Mouse (Mus musculus) CH12.LX (cell line): ENCODE data around the gene Rab4a. TPM values are rescaled to one million over a fixed set of nuclear protein-coding genes. Genes with fewer than 3 reads are reported as not detected.

Experiments used
- DNase-seq: peaks from one replicate; pipeline ENCODE4 v3.0.0-alpha.2; 2013; ENCODE audit errors: extremely low read depth
- H3K27ac ChIP-seq: 2 replicates; pipeline ENCODE4 v1.5.1; 2012; ENCODE audit warnings: low read depth, mild to moderate bottlenecking, control low read depth, moderate library complexity; ENCODE audit not compliant: insufficient read depth
- H3K27me3 ChIP-seq: replicated peaks from 2 replicates; pipeline ENCODE3; 2012; ENCODE audit warnings: inconsistent platforms
- H3K36me3 ChIP-seq, 2 experiments: replicated peaks in 1 of 2; 2 replicates each; pipeline versions ENCODE3 to v1.6.1; 2012; ENCODE audit warnings: inconsistent platforms in 1 of 2, low read length in 1 of 2, mild to moderate bottlenecking in 1 of 2, mixed read lengths in 1 of 2, moderate library complexity in 1 of 2; ENCODE audit not compliant: control insufficient read depth in 1 of 2, insufficient read depth in 1 of 2
- H3K4me1 ChIP-seq, 2 experiments: 2 replicates each; pipeline ENCODE4 v1.6.1; 2012; ENCODE audit warnings: inconsistent platforms in 1 of 2, moderate library complexity in 1 of 2; ENCODE audit not compliant: insufficient read depth in 2 of 2, control insufficient read depth in 1 of 2
- H3K4me2 ChIP-seq: 2 replicates; pipeline ENCODE4 v1.6.1; 2012; ENCODE audit warnings: low read depth, mild to moderate bottlenecking, control low read depth; ENCODE audit not compliant: poor library complexity, insufficient read depth, severe bottlenecking
- H3K4me3 ChIP-seq, 3 experiments: fragments of 150-350 bp in 1 of 3; sonication (generic) in 1 of 3; replicated peaks in 1 of 3; 2 replicates each; pipeline versions ENCODE3 to v1.5.1; 2011 to 2012; ENCODE audit warnings: low read depth in 2 of 3, low read length in 2 of 3, mild to moderate bottlenecking in 2 of 3, moderate library complexity in 2 of 3, control low read depth in 1 of 3, improper control_type of control experiment in 1 of 3, inconsistent platforms in 1 of 3, mixed read lengths in 1 of 3; ENCODE audit not compliant: poor library complexity in 1 of 3
- H3K79me2 ChIP-seq: replicated peaks from 2 replicates; pipeline ENCODE4 v1.6.1; 2012; ENCODE audit warnings: mild to moderate bottlenecking, moderate library complexity; ENCODE audit not compliant: control insufficient read depth, poor library complexity, insufficient read depth, severe bottlenecking; ENCODE audit errors: extremely low read depth
- H3K9ac ChIP-seq: 2 replicates; pipeline ENCODE4 v1.6.1; 2012; ENCODE audit warnings: low read depth, mild to moderate bottlenecking, control low read depth, moderate library complexity; ENCODE audit not compliant: insufficient read depth
- H3K9me3 ChIP-seq: replicated peaks from 2 replicates; pipeline ENCODE3; 2012; ENCODE audit warnings: low read length, inconsistent platforms, mixed read lengths
- BHLHE40 ChIP-seq: IDR thresholded peaks from 2 replicates; pipeline ENCODE4 v1.6.1; 2011; ENCODE audit warnings: mild to moderate bottlenecking, low read depth, low read length, improper control_type of control experiment
- CHD1 ChIP-seq: IDR thresholded peaks from 2 replicates; pipeline ENCODE4 v1.6.1; 2012; ENCODE audit warnings: low read depth, low read length, improper control_type of control experiment, inconsistent platforms
- CHD2 ChIP-seq: IDR thresholded peaks from 2 replicates; pipeline ENCODE4 v1.6.1; 2011; ENCODE audit warnings: low read length, improper control_type of control experiment
- EP300 ChIP-seq: IDR thresholded peaks from 2 replicates; pipeline ENCODE4 v1.6.1; 2011; ENCODE audit warnings: low read length, improper control_type of control experiment
- GABPA ChIP-seq: IDR thresholded peaks from 2 replicates; pipeline ENCODE4 v1.6.1; 2012; ENCODE audit warnings: low read depth, low read length, improper control_type of control experiment, inconsistent platforms; ENCODE audit not compliant: insufficient replicate concordance
- IRF4 ChIP-seq: IDR thresholded peaks from 2 replicates; pipeline ENCODE4 v1.6.1; 2014; ENCODE audit warnings: low read depth, mild to moderate bottlenecking, inconsistent platforms, low read length, improper control_type of control experiment
- JUN ChIP-seq: IDR thresholded peaks from 2 replicates; pipeline ENCODE4 v1.6.1; 2011; ENCODE audit warnings: low read depth, mild to moderate bottlenecking, low read length, improper control_type of control experiment, moderate library complexity; ENCODE audit not compliant: insufficient read depth
- KAT2A ChIP-seq: IDR thresholded peaks from 2 replicates; pipeline ENCODE4 v1.6.1; 2012; ENCODE audit warnings: low read length, improper control_type of control experiment, inconsistent platforms; ENCODE audit not compliant: insufficient replicate concordance
- MAFK ChIP-seq: IDR thresholded peaks from 2 replicates; pipeline ENCODE4 v1.6.1; 2011; ENCODE audit warnings: low read length, improper control_type of control experiment; ENCODE audit not compliant: insufficient replicate concordance
- MAZ ChIP-seq: IDR thresholded peaks from 2 replicates; pipeline ENCODE4 v1.6.1; 2012; ENCODE audit warnings: low read depth, mild to moderate bottlenecking, inconsistent platforms, low read length, improper control_type of control experiment, moderate library complexity
- MXI1 ChIP-seq: IDR thresholded peaks from 2 replicates; pipeline ENCODE4 v1.6.1; 2011; ENCODE audit warnings: mild to moderate bottlenecking, low read depth, low read length, improper control_type of control experiment
- NRF1 ChIP-seq: IDR thresholded peaks from 2 replicates; pipeline ENCODE4 v1.6.1; 2014; ENCODE audit warnings: low read depth, mild to moderate bottlenecking, inconsistent platforms, low read length, improper control_type of control experiment, moderate library complexity
- PAX5 ChIP-seq: IDR thresholded peaks from 2 replicates; pipeline ENCODE4 v1.6.1; 2012; ENCODE audit warnings: low read length, inconsistent platforms, mixed read lengths
- POLR2A ChIP-seq: IDR thresholded peaks from 2 replicates; pipeline ENCODE4 v1.6.1; 2011; ENCODE audit warnings: low read depth, mild to moderate bottlenecking, improper control_type of control experiment, low read length
- RCOR1 ChIP-seq: conservative IDR thresholded peaks from 2 replicates; pipeline ENCODE4 v1.6.1; 2012; ENCODE audit warnings: low read depth, mild to moderate bottlenecking, inconsistent platforms, low read length, improper control_type of control experiment
- TBP ChIP-seq: conservative IDR thresholded peaks from 2 replicates; pipeline ENCODE4 v1.6.1; 2011; ENCODE audit warnings: low read depth, low read length, improper control_type of control experiment
- UBTF ChIP-seq: IDR thresholded peaks from 2 replicates; pipeline ENCODE4 v1.6.1; 2012; ENCODE audit warnings: low read depth, mild to moderate bottlenecking, inconsistent platforms, low read length, improper control_type of control experiment, moderate library complexity
- ZMIZ1 ChIP-seq: IDR thresholded peaks from 2 replicates; pipeline ENCODE4 v1.6.1; 2012; ENCODE audit warnings: low read depth, mild to moderate bottlenecking, inconsistent platforms, low read length, improper control_type of control experiment
- ZNF384 ChIP-seq: IDR thresholded peaks from 2 replicates; pipeline ENCODE4 v1.6.1; 2012; ENCODE audit warnings: low read depth, low read length, improper control_type of control experiment, inconsistent platforms
- dilution Hi-C: fragments of 300-500 bp; cut with MboI; formaldehyde crosslinking; loops from 2 replicates; pipeline ENCODE4 v1.14.3; 2020; ENCODE audit warnings: low sequenced_read_pairs; ENCODE audit not compliant: extremely low pct_unique_long_range_greater_than_20kb, extremely low pct_ligation_motif_present
- in situ Hi-C: fragments of 300-500 bp; cut with MboI; formaldehyde crosslinking; loops from 3 replicates; pipeline ENCODE4 v1.14.3; 2019; ENCODE audit warnings: low sequenced_read_pairs, low pct_ligation_motif_present, low pct_unique_long_range_greater_than_20kb, mixed read lengths
- polyA plus RNA-seq: library from polyadenylated mRNA; unstranded; fragments of >175 nt; gene quantifications from 2 replicates; pipeline ENCODE4 v1.2.1, GENCODE M21; 2012; ENCODE audit warnings: low read depth; ENCODE audit not compliant: insufficient read length
- total RNA-seq, 2 experiments: library from RNA; depleted of rRNA; stranded (reverse); fragments of 300-350 nt in 1 of 2; fragments of >200 nt in 1 of 2; gene quantifications; 2 replicates each; pipeline ENCODE4 v1.2.3; 2012 to 2014

Rab4a gene
- total and polyA plus RNA-seq, 3 experiments = not detected

GRCm38 (mm10) chr8:123801538-123801937, 4.2 kb upstream of the Rab4a start:
- TF ChIP-seq NRF1 (no peak), MAFK (no peak), EP300 (no peak), CHD2 (no peak), ZMIZ1 (no peak), JUN (no peak), BHLHE40 (no peak), KAT2A (no peak), POLR2A (no peak), UBTF (no peak), CHD1 (no peak), RCOR1 (no peak), PAX5 (no peak), TBP (no peak), ZNF384 (no peak), GABPA (no peak)
- in situ Hi-C loops (no loop called here), dilution Hi-C loops (no loop called here)
- Histone ChIP-seq H3K4me2 (no peak overlapping the region), H3K4me3 (no peak overlapping the region), H3K4me1 (peaks cover 2 to 29% of the 10 kb centered on the region in 2 experiments; a peak in 3 of 4 replicates), H3K27ac (no peak overlapping the region), H3K9ac (no peak overlapping the region), H3K9me3 (peaks cover 7% of the 10 kb centered on the region), H3K27me3 (peaks cover 2% of the 10 kb centered on the region), H3K36me3 (no peaks in the 10 kb centered on the region), H3K79me2 (no peaks in the 10 kb centered on the region)
- DNase-seq = no peak

- dilution Hi-C loops = no loop called here
- DNase-seq = no peak
Measured at GRCm38 (mm10) chr8:123803639-123804038, 2.1 kb upstream of the Rab4a start.

More at GRCm38 (mm10) chr8:123803639-123804038, 2.1 kb upstream of the Rab4a start:
- no peak overlapping the region for H3K27ac ChIP-seq
- H3K27me3 ChIP-seq = peaks cover 8% of the 10 kb centered on the region
- H3K36me3 ChIP-seq = no peaks in the 10 kb centered on the region
- H3K4me1 ChIP-seq = peaks cover 2 to 23% of the 10 kb centered on the region in 2 experiments; a peak in 3 of 4 replicates
- H3K4me3 ChIP-seq = no peak overlapping the region
- TF ChIP-seq MAZ = no peak
- TF ChIP-seq IRF4 = no peak
- TF ChIP-seq MXI1 = no peak
- TF ChIP-seq EP300 = no peak
- peak; percentile 67 for TF ChIP-seq ZNF384
- TF ChIP-seq, all 38 proteins: peak for 1
- Histone ChIP-seq H3K9me3 (peaks cover 7% of the 10 kb centered on the region), H3K4me2 (no peak overlapping the region), H3K79me2 (no peaks in the 10 kb centered on the region), H3K9ac (no peak overlapping the region)
- in situ Hi-C loops = no loop called here
